Mouse (Mus musculus) frontal cortex, postnatal 25 days (tissue): Measurements from ENCODE around the gene Slit1.

Source experiments
- DNase-seq, 2 experiments: peaks; one replicate each; pipeline ENCODE4 v3.0.0; 2022; ENCODE audit warnings: low spot score in 2 of 2

Gene Slit1

GRCm38 (mm10) chr19:41743396-41743795 lies at the start of gene Slit1:
Gene Slit1 (minus strand): TSS chr19:41743665.
- DNase-seq, result peak; percentile 35 to 53

DNA sequence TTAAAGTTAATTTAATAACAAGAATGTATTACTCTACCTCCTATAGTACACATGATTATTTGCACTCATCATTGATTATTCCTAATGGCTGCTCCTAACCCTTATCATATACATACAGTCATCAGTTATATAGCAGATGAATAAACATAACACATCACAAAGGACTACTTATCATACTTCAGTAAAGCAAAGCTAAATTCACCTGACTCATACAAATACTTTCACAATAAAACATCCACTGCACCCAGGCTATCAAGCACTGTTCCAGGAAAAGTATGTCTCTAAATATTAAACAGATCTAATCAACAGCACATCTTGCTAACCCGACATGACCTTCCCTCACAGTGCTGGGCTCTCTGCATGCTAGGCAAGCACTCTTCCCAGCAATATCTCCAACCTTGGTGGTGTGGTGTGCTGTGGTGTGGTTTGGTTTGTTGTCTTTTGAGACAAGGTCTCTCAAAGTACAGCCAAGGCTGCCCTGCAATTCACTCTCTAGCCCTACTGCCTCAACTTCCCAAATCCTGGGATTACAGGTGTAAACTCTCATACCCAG lies 49.5 kb upstream of the Slit1 start:
- no peak for DNase-seq

- no peak for DNase-seq
Measured at GRCm38 (mm10) chr19:41791384-41791783, 47.9 kb upstream of the Slit1 start.

DNA sequence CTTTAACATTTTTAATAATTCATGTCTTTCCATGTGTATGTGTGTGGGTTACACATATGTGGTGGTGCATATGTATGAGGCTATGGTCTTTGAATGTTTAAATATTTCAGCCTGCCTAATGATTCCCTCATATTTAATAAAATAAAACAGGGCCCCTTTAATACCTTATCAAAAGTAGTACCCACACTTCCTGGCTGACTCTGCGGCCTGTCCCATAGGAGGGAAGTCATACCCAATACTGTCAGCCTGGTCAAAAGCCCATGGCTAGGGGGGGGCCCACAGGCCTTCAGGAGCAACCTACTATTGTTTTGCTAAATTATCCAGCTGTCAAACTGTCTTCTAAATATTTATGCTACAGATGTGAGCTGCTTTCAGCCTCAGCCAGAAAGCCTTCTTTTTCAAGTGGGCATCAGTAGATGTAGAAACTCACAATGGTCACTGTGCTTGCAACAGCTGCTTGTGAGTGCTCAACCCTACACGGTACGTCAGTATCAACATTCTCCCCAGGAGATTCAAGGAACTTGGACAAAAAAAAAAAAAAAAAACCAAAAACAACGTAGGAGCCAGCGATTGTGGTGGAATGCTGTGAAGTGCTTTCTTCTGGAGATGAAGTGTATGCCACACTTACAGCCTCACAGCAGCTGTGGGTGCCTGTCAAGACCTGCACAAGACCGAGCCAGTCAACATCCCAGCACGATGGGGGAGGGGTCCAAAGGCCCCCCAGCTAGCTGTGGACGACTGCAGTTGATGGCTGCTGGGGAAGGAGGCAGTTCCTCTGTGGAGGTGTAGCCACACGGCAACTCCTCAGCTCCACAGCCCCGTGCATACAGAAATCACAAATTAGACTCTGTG lies 45.9 kb upstream of the Slit1 start:
- no peak for DNase-seq

GRCm38 (mm10) chr19:41786896-41787295 lies 43.4 kb upstream of the Slit1 start:
- DNase-seq, result no peak

GRCm38 (mm10) chr19:41777514-41777913 lies 34.0 kb upstream of the Slit1 start:
- no peak for DNase-seq

DNA sequence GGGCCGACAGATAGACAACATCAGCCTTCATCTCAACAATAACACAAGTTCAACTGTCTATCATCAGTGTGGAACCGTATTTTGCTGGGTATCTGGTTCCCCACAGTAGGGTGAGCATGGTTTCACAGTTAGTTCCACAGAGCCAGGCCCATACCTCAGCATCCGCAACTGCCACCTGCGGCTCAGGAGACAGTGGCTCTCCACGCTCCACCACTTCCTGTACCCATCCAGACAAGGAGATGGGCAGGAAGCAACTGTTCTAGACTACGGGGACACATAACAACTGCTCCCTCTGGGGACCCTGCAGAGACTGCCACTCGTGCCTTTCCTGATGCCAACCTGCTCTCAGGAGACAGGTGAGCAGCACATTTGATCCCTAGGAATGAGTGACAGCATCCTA lies 25.2 kb upstream of the Slit1 start:
- no peak for DNase-seq

DNA sequence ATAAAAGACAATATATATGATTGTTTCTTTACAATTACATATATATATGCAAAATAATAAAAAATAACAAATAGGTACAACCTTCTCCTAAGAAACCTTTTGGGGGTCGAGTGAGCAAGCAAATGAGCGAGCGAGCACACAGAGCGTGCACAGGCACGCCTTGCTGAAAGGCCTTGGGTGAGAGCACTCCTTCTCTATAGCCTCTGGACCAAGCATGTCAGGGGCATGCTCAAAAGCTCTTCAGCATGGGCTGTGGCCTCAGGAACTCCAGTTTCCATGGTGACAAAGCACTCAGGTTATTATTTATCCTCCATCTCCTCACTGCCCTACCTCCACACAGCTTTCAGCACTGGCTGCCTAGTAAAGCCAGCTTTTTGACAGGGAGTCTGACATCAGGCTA lies 23.2 kb upstream of the Slit1 start:
- no peak for DNase-seq

GRCm38 (mm10) chr19:41763870-41764660 lies 20.6 kb upstream of the Slit1 start:
- DNase-seq, result peak; percentile 93 to 97

- DNase-seq, result no peak
Measured at GRCm38 (mm10) chr19:41761529-41761928, 18.1 kb upstream of the Slit1 start.

DNA sequence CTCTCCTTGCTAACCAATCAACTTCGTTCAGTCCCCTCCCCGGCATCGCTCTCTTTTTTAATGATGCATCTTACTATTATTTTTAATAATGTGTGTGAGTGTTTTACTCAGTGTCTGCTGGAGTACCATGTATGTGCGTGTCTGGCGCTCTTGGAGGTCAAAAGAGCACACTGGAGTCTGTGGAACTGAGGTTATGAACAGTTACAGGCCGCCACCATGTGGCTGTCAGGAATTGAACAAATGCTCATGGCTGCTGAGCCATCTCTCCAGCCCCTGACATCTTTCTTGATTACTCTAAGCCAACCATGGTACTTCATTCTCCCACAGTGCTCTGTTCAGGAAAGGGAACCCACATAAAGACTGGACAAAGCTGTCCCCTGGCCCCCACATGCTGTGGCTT lies 16.3 kb upstream of the Slit1 start:
- DNase-seq, result no peak

GRCm38 (mm10) chr19:41759270-41759669 lies 15.8 kb upstream of the Slit1 start:
- no peak for DNase-seq

GRCm38 (mm10) chr19:41754760-41755159 lies 11.3 kb upstream of the Slit1 start:
- DNase-seq, result no peak

DNA sequence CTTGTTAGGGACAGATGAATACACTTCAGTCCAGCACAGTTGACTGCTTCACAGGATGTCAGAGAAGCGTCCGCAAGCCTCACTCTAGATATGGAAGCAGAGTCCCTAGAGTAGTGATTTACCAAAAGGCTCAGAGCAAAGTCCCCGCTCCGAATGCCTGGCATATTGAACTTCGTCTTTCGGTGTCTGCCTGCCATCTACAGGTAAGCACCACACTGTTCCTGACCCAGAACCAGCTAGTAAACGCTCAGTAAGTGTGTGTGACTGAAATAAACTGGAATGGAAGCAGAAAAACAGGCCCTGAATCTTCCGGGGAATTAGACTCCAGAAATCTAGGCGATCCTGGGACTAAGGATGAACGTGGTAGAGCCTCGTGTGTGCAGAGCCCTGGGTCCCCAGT lies 8.4 kb upstream of the Slit1 start:
- no peak for DNase-seq

DNA sequence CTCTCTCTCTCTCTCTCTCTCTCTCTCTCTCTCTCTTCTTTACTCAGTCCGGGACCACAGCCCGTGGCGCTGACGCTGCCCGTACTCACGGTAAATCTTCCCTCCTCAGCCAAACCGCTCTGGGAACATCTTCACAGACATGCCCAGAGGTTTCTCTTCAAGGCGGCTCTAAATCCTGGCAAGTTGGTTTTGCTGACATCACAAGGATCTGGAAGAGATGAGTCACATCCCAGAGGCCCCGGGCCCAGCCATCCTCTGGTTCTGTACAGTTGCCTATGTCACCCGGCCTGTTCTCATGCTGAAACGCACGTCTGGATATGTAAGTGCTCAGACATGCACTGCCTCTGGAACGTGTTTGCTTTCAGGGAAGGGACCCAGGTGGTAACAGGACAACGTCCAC lies 4.0 kb upstream of the Slit1 start:
- no peak for DNase-seq

DNA sequence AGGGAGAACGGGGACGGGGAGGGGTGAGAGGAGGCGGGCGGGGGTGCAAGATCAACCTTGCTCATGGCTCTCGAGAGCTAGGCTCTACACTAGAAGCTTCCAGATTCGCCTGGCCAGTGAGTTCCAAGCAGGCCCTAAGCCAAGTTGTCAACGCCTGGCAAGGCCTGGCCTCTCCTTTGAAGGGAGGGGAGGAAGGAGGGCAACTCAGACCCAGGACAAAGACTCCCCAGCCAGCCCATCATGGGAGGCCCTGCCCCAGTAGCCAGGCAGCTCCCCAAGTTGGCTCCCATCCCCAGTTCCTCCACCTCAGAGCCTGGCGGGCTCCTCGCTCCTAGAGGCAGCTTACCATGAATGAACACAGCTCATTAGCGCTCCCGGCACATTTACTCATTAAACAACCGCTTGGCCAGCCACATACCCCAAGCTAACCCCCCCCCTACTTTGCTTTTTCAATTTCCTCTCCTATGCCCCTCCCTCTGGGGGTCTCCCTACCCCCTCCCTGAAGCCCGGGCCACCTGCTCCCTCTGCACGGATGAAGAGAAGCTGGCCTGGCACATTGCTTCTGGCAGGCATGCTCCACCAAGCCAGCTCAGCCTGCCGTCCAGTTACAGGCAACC lies 2.6 kb upstream of the Slit1 start:
- no peak for DNase-seq

DNA sequence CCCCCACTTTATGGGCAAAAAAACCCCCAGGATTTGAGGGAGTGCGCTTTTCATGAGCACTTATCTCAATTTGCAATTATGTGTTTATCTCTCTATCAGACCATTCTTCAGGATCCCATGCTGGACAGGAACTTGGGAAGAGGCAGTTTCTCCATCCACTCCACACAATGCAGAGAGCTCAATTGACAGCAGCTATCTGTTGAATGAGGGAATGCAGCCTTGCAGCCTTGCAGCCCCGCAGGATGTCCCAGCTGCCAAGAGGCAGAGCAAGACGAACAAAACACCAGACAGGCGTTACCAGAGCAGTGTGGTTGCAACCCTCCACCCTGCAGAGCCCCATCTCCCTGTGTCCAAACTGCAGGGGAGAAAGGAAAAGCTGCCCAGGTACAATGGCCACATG lies 4.6 kb downstream of the Slit1 start:
- DNase-seq, result no peak

DNA sequence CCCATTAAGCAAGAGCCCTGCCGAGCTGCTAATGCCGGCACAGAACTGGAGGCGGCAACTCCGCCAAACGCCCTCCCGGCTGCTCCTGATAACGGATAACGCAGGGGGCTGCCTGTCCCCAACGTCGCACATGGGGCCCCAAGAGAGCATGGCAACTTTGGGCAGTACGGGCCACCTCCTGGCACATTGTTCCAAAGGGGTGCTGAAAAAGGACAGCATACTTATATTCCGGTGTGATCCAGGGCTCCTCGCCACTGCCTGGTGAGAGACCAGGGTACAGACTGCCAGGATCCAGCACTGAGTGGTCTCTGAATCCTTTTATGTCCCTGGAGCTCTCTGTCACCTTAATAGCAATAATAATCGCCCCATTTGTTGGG lies 5.0 kb downstream of the Slit1 start:
- no peak for DNase-seq

- DNase-seq, result peak in 1 of 2 experiments; percentile 21
Measured at GRCm38 (mm10) chr19:41737657-41738428, 5.6 kb downstream of the Slit1 start.

GRCm38 (mm10) chr19:41734685-41735084 lies 8.8 kb downstream of the Slit1 start:
- DNase-seq, result no peak

GRCm38 (mm10) chr19:41725491-41725890 lies 18.0 kb downstream of the Slit1 start:
- DNase-seq, result no peak
